Mouse (Mus musculus): ENCODE results near the gene Ubap2l.
A peak's percentile ranks its signal among the peaks of the same experiment; 100 is the strongest.

Gene Ubap2l

DNA sequence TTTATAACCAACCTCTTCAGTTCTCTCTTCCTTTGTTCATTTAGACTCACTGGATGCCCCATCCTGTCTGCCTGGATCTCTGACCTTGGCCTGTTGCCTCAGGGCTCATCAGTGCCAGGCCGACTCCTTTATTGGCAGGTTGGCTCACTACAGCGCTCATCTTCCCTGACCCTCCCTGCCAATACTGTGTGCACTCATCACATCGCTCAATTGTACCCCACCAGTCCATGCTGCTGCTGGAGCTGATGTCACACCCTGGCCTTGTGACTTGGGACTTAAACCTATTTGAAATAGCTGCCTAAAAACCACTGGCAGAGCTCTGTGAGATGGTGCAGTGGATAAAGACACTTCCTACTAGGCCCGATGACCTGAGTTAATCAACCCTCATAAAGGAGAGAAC, 15.4 kb upstream of the Ubap2l start:
- DNase-seq (ENCODE audit: low spot score in 2 of 2) = no peak

- DNase-seq (ENCODE audit: low spot score in 2 of 2) = peak in 1 of 2 experiments; percentile 33
These were observed 13.1 kb upstream of the Ubap2l start for GRCm38 (mm10) chr3:90065553-90065952.

DNA sequence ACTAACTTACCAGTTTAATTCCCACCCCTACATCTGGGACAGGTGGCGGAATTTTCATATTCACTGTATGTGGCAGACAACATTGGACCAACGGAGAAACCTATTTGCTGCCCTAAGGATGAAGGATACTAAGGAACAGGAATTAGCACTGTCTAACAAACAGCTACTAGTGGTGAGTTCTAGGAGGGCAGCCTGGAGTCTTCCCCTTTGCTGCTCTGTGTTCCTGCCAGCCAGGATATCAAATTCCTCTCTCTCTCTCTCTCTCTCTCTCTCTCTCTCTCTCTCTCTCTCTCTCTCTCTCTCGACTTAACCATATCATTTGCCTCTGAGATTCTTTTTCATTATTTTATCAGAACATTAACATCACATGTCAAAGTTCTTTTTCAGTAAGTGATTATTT, 12.0 kb upstream of the Ubap2l start:
- no peak for DNase-seq (ENCODE audit: low spot score in 2 of 2)

DNA sequence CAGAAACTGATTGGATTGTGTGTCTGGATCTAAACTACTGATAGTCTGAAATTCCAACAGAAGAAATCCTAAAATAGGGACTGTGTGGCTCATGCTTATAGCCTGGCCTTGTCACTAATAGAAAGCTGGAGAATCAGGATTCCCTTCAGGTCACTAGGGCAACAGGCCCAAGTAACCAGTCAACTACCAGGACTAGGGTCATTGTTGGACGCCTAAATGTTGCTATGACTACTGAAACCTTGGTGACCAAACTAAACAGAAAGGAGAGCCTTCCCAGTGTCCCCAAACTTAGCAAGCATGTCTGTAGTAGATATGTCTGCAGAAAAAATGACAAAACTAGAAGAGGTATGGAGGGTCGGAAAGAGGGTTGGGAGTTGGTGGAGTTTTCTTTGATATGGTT, 10.1 kb upstream of the Ubap2l start:
- DNase-seq (ENCODE audit: low spot score in 2 of 2) = no peak

DNA sequence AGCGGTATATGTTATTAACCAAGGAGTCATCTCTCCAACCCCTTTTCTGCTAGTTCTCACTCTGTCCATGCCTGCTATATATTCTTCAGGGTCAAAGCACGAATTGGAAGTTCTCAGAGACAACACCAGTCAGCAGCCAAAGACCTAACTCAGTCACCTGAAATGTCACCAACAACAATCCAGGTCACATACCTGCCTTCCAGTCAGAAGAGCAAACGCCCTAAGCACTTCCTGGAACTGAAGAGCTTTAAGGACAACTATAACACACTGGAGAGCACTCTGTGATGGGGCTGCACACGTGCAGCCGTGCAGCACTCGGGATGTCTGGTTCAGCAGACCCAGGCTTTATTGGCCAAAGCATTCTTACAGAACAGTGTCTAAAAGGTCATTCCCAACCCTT, 9.1 kb upstream of the Ubap2l start:
- no peak for DNase-seq (ENCODE audit: low spot score in 2 of 2)

GRCm38 (mm10) chr3:90051441-90052350, 732 bp downstream of the Ubap2l start, which contains the start of gene 4933434E20Rik:
4933434E20Rik (plus strand) TSS chr3:90051636.
- peak; percentile 26 to 49 for DNase-seq (ENCODE audit: low spot score in 2 of 2)

- DNase-seq (ENCODE audit: low spot score in 2 of 2) = no peak
These were observed 2.7 kb downstream of the Ubap2l start for GRCm38 (mm10) chr3:90049691-90050090.

GRCm38 (mm10) chr3:90036263-90036662, 16.2 kb downstream of the Ubap2l start:
- DNase-seq (ENCODE audit: low spot score in 2 of 2) = no peak

GRCm38 (mm10) chr3:90034653-90035052, 17.8 kb downstream of the Ubap2l start:
- DNase-seq (ENCODE audit: low spot score in 2 of 2) = no peak

- no peak for DNase-seq (ENCODE audit: low spot score in 2 of 2)
These were observed 35.8 kb downstream of the Ubap2l start for GRCm38 (mm10) chr3:90016626-90017025.

DNA sequence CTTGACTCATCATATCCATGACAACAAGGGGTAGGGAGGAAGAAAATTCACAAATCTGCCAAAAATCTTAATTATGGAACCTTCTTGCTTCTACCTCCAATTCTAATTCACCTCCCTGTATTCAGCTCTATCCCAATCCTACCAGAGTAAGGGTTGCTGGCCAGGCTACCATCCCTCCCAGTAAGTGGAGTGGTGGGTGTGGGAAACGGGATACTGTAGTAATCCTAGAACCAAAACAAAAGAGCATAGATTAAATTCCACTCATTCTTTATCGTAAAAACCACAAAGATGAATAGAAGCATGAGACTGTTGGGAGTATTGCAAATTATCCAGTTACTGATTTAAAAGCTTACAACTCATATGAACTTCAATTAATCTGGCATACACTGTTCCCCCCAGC, 42.1 kb downstream of the Ubap2l start:
- DNase-seq (ENCODE audit: low spot score in 2 of 2) = no peak

DNA sequence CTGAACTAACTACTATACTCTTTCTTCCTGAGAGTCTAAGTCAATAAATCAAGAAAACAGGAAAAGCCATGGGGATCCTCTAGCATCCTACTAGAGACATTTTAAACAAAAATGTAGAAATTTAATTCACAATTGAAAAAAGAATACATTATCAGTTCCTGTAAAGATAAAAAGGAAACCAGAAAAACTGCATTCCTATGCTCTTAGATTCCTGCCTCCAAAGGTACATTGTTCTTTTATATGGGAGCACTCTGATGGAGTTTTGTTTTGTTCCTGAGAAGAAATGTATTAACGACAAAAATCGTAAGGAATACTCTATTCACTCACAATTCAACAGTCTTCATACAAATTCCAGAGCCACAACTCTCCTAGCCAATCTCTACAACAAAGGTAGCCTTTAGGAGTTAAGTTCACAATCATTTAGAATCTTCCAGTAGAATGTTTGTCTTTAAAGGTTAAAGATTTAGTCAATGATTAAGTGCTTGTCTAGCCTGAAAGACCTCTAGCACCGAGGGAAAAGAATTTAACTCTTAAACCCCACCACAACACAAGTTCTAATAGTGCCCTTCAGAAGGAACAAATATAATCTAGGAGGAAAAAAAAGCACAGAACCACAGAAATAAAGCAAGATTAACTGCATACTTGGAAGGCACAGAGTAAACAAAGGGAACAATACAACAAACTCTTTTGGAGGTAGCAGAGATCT, 48.2 kb downstream of the Ubap2l start:
- no peak for DNase-seq (ENCODE audit: low spot score in 2 of 2)

- no peak for DNase-seq (ENCODE audit: low spot score in 2 of 2)
These were observed 52.6 kb downstream of the Ubap2l start for GRCm38 (mm10) chr3:89999830-90000229.

DNA sequence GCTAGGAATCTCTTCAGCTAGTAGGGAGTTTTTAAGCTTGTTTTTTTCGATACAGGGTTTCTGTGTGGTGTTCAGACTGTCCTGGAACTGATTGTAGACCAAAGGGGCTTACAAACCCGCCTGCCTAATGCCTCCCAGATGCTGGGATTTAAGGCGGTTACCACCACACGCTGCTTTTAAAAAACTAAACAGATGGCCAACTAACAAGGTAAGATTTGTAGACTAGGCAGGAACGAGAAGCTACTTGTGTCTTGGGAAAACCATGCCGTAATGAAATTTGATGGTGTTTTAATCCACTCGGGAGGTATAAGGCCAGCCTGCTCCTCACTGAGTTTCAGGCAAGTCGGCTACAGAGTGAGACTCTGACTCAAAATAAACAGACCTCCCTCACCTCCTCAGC, 53.3 kb downstream of the Ubap2l start:
- DNase-seq (ENCODE audit: low spot score in 2 of 2) = peak in 1 of 2 experiments; percentile 6

DNA sequence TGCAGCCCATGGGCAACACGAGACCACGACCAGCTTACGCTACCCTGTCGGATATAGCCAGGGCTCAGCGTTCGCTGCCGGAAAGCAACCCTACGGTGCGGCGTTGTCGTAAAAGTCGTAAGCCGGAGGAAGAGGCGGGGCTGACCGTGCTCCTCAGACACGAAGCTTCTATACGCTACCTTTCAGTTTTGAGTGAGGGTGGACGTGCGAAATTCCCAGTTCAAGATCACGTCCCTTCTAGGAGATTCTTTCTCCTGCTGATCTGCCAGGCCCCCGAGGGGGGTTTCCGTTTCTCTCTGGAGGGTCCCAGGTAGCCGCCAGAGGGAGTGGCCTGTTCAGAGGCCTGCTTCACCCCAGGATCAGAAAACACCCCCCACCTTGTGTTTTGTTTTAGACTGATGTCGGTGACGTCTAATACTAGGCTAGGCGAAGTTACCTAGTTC, 53.8 kb downstream of the Ubap2l start, which contains the start of gene Hax1:
Hax1 (minus strand) TSS at position 169 of the 443 bp plus-strand sequence.
- DNase-seq (ENCODE audit: low spot score in 2 of 2) = peak; percentile 88 to 92

GRCm38 (mm10) chr3:89997791-89998495, 54.5 kb downstream of the Ubap2l start:
- no peak for DNase-seq (ENCODE audit: low spot score in 2 of 2)

DNA sequence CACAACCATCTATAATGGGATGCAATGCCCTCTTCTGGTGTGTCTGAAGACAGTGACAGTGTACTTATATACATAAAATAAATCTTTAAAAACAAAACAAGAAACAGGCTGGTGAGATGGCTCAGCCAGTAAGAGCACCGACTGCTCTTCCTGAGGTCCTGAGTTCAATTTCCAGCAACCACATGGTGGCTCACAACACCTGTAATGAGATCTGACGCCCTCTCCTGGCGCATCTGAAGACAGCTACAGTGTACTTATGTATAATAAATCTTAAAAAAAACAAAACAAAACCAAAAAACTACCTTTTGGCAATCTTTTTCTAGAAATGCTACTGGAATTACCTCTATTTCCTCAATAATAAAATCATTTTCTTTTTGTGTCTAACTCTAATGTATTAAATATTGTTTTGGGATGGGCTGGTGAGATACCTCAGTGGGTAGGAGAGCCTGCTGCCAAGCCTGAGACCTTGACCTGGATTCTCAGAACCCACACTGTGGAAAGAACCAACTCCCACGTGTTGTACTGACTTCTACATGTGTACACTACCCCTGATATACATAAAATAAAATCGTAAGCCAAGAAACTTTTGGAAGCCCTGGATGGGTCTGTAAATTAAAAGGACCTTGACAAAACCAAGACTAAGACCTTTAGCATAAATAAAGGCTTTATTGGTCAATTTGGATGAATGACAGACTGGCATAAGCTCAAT, 57.5 kb downstream of the Ubap2l start:
- no peak for DNase-seq (ENCODE audit: low spot score in 2 of 2)

GRCm38 (mm10) chr3:89987822-89988221, 64.6 kb downstream of the Ubap2l start:
- DNase-seq (ENCODE audit: low spot score in 2 of 2) = no peak

- no peak for DNase-seq (ENCODE audit: low spot score in 2 of 2)
These were observed 65.2 kb downstream of the Ubap2l start for GRCm38 (mm10) chr3:89987211-89987610.

- DNase-seq (ENCODE audit: low spot score in 2 of 2) = no peak
These were observed 70.0 kb downstream of the Ubap2l start for GRCm38 (mm10) chr3:89982426-89982825.

DNA sequence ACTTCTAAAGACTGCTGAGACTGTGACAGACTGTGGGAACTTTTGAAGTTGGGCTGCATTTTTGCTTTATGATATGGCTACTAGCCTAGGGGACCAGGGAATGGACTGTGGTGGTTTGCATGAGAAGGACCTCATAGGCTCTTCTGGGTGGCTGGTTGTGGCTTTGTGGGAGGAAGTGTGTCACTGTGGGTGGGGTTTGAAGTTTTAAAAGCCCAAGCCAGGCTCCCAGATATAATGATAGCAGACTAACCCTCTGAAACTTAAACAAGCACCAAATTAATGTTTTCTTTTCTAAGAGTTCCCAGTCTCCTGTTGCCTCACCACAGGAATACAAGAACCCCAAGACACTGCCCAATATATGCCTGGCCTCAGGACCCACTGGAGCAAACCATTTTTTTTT, 75.6 kb downstream of the Ubap2l start:
- DNase-seq (ENCODE audit: low spot score in 2 of 2) = no peak

Data from urinary bladder, postnatal 36 days (tissue).